Mouse (Mus musculus) neural tube, embryonic 11.5 days (tissue): ENCODE measurements around the gene Npc1l1. TPM values are rescaled to one million over a fixed set of nuclear protein-coding genes. Genes with fewer than 3 reads are reported as not detected.

Experiments used
- ATAC-seq: fragments of 200-750 bp; cut with Nextera tagmentation; 2 replicates; pipeline ENCODE4 v1.8.0; 2017; ENCODE audit warnings: moderate number of reproducible peaks, mild to moderate bottlenecking, moderate TSS enrichment, moderate library complexity; ENCODE audit not compliant: insufficient read depth, low FRiP score, low TSS enrichment
- DNase-seq: peaks from one replicate; pipeline ENCODE4 v3.0.0-alpha.2; 2015; ENCODE audit warnings: low spot score
- H3K27ac ChIP-seq: fragments of 300-500 bp; sonication (generic); 2 replicates; pipeline ENCODE4 v1.5.1; 2014; ENCODE audit warnings: low read depth, mild to moderate bottlenecking, low read length
- H3K27me3 ChIP-seq: fragments of 300-500 bp; sonication (generic); 2 replicates; pipeline ENCODE4 v1.6.1; 2014; ENCODE audit warnings: mild to moderate bottlenecking, low read length, mixed read lengths; ENCODE audit not compliant: control insufficient read depth, insufficient read depth
- H3K36me3 ChIP-seq: fragments of 300-500 bp; sonication (generic); 2 replicates; pipeline ENCODE4 v1.6.1; 2014; ENCODE audit warnings: mild to moderate bottlenecking, low read length, moderate library complexity, mixed read lengths; ENCODE audit not compliant: control insufficient read depth, insufficient read depth
- H3K4me1 ChIP-seq: fragments of 300-500 bp; sonication (generic); 2 replicates; pipeline ENCODE4 v1.6.1; 2014; ENCODE audit warnings: low read length, mixed read lengths; ENCODE audit not compliant: control insufficient read depth, insufficient read depth
- H3K4me2 ChIP-seq: fragments of 300-500 bp; sonication (generic); 2 replicates; pipeline ENCODE4 v1.6.1; 2014; ENCODE audit warnings: low read depth, mild to moderate bottlenecking, moderate library complexity
- H3K4me3 ChIP-seq: fragments of 300-500 bp; sonication (generic); 2 replicates; pipeline ENCODE4 v1.5.1; 2014; ENCODE audit warnings: low read depth, low read length
- H3K9ac ChIP-seq: fragments of 300-500 bp; sonication (generic); 2 replicates; pipeline ENCODE4 v1.6.1; 2014; ENCODE audit warnings: mild to moderate bottlenecking, low read length
- H3K9me3 ChIP-seq: fragments of 300-500 bp; sonication (generic); 2 replicates; pipeline ENCODE4 v1.6.1; 2016; ENCODE audit warnings: low read length; ENCODE audit not compliant: control insufficient read depth
- polyA plus RNA-seq: library from polyadenylated mRNA; unstranded; fragments of >200 nt; fragmentation: Nextera tagmentation; extraction: Ambion mirVana; gene quantifications from 2 replicates; pipeline ENCODE4 v1.2.1, GENCODE M21; 2014

Npc1l1 gene
- polyA plus RNA-seq, 1 experiment from 2014 or later, result not detected

DNA sequence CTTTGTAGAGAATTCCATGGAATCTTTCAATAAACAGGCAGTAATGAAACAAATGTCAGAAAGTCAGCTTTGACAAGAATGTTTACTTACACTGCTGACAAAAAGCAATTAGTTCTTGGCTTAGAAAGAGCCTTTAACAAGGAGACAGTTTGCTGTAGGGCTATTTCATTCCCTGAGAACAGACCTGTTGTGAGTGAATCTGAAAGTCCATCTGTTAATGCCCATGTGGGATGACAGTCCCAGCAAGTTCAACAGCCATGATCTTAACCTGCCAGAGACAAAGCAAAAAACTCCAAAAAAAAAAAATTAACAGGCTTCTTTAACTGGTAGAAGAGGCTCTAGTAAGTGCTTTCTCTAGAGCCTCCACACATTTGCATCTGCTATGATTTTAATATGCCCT, 68.4 kb downstream of the Npc1l1 start:
- no peaks in the 10 kb centered on the region for H3K9me3 ChIP-seq
- H3K36me3 ChIP-seq, result no peaks in the 10 kb centered on the region
- ATAC-seq (no peak), DNase-seq (no peak)
- no peak overlapping the region for H3K4me3 ChIP-seq
- no peak overlapping the region for H3K4me2 ChIP-seq
- no peak overlapping the region for H3K27ac ChIP-seq
- no peaks in the 10 kb centered on the region for H3K4me1 ChIP-seq
- no peaks in the 10 kb centered on the region for H3K27me3 ChIP-seq
- H3K9ac ChIP-seq, result no peak overlapping the region

Other genes starting within 250 kb of the Npc1l1 start
- gene Camk2b, start 163.8 kb downstream of the Npc1l1 start, polyA plus RNA-seq, result 5.9 and 6.5 TPM in 2 replicates
- 0.58 and 0.70 TPM in 2 replicates for gene A730071L15Rik, start 30.1 kb downstream of the Npc1l1 start, polyA plus RNA-seq
- gene Nudcd3, start 29.7 kb downstream of the Npc1l1 start, polyA plus RNA-seq, result 50.9 and 52.0 TPM in 2 replicates
- 105 and 107 TPM in 2 replicates for gene Ddx56, start 37.6 kb upstream of the Npc1l1 start, polyA plus RNA-seq
- gene Tmed4, start 44.7 kb upstream of the Npc1l1 start, polyA plus RNA-seq, result 145 and 154 TPM in 2 replicates
- gene Ogdh, start 61.5 kb upstream of the Npc1l1 start, polyA plus RNA-seq, result 93.0 and 104 TPM in 2 replicates
- 23.4 and 25.4 TPM in 2 replicates for gene Zmiz2, start 158.9 kb upstream of the Npc1l1 start, polyA plus RNA-seq
- 4,780 and 5,005 TPM in 2 replicates for gene Ppia, start 185.3 kb upstream of the Npc1l1 start, polyA plus RNA-seq
- 762 and 797 TPM in 2 replicates for gene H2afv, start 214.3 kb upstream of the Npc1l1 start, polyA plus RNA-seq
- gene Purb, start 245.8 kb upstream of the Npc1l1 start, polyA plus RNA-seq, result 12.9 and 13.9 TPM in 2 replicates